Mouse (Mus musculus) ES-Bruce4 (cell line): ENCODE measurements around the gene Ackr1.

Experiments
- CTCF ChIP-seq: IDR thresholded peaks from one replicate; pipeline ENCODE4 v1.8.1; 2011; ENCODE audit warnings: low read depth, low read length
- POLR2A ChIP-seq: IDR thresholded peaks from one replicate; pipeline ENCODE4 v1.8.1; 2011; ENCODE audit warnings: low read length; ENCODE audit not compliant: insufficient read depth

DNA sequence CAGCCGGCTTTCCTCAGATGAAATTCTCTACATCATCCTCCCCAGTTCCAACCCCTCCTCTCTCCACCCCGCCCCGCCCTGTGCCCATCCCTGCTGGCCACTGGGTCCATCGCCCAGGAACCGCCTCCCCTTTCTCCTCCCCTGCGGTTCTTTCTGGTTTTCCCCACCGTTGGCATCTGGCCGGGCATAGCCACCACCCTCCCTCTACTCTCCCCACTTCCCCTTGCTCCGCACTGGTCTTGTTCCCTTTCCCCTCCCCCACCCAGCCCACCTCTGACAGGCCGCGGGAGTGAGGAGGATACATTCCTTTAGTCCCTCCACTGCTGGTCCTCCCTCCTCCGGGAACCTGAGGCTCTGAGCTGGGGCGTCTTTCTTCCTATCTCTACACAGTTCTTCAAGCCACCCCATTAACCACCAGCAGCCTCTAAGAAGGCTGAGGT, 32.4 kb upstream of the Ackr1 start:
- TF ChIP-seq POLR2A (no peak), CTCF (no peak)
